Mouse (Mus musculus) embryo, embryonic 10.5 days (tissue): Measurements from ENCODE around the gene Pcx.

ENCODE experiments used
- DNase-seq: peaks from one replicate; pipeline ENCODE4 v3.0.0-alpha.2; 2015; ENCODE audit warnings: low spot score

Gene Pcx

GRCm38 (mm10) chr19:4620721-4621120 lies 110.4 kb downstream of the Pcx start:
- DNase-seq = no peak

GRCm38 (mm10) chr19:4622780-4623179 lies 112.5 kb downstream of the Pcx start:
- DNase-seq = no peak

GRCm38 (mm10) chr19:4623419-4623818 lies 113.1 kb downstream of the Pcx start:
- DNase-seq = no peak

- DNase-seq = no peak
These were observed 113.7 kb downstream of the Pcx start for GRCm38 (mm10) chr19:4624006-4624405.

- no peak for DNase-seq
These were observed 114.3 kb downstream of the Pcx start for GRCm38 (mm10) chr19:4624406-4625178.

GRCm38 (mm10) chr19:4625179-4625828 lies 115.0 kb downstream of the Pcx start, which contains the start of gene Rce1:
Rce1 (minus strand) TSS chr19:4625641.
- peak; percentile 93 for DNase-seq

GRCm38 (mm10) chr19:4625829-4626535 lies 115.7 kb downstream of the Pcx start:
- peak; percentile 56 for DNase-seq

- peak; percentile 90 for DNase-seq
These were observed 118.5 kb downstream of the Pcx start for GRCm38 (mm10) chr19:4628819-4629218.

GRCm38 (mm10) chr19:4635986-4636385 lies 125.7 kb downstream of the Pcx start:
- DNase-seq = no peak

- DNase-seq = peak; percentile 76
These were observed 134.0 kb downstream of the Pcx start for GRCm38 (mm10) chr19:4644271-4644670.

- no peak for DNase-seq
These were observed 136.7 kb downstream of the Pcx start for GRCm38 (mm10) chr19:4646917-4647492.

GRCm38 (mm10) chr19:4658156-4658555 lies 147.9 kb downstream of the Pcx start:
- no peak for DNase-seq

- DNase-seq = no peak
These were observed 156.5 kb downstream of the Pcx start for GRCm38 (mm10) chr19:4666815-4667214.

- no peak for DNase-seq
These were observed 160.5 kb downstream of the Pcx start for GRCm38 (mm10) chr19:4670776-4671175.
